Mouse (Mus musculus): ENCODE results near the gene Pafah1b3. TPM values are rescaled to one million over a fixed set of nuclear protein-coding genes. Genes with fewer than 3 reads are reported as not detected.
A peak's percentile ranks its signal among the peaks of the same experiment; 100 is the strongest.

Pafah1b3 gene
- polyA plus RNA-seq, 1 experiment = 62.9 TPM

DNA sequence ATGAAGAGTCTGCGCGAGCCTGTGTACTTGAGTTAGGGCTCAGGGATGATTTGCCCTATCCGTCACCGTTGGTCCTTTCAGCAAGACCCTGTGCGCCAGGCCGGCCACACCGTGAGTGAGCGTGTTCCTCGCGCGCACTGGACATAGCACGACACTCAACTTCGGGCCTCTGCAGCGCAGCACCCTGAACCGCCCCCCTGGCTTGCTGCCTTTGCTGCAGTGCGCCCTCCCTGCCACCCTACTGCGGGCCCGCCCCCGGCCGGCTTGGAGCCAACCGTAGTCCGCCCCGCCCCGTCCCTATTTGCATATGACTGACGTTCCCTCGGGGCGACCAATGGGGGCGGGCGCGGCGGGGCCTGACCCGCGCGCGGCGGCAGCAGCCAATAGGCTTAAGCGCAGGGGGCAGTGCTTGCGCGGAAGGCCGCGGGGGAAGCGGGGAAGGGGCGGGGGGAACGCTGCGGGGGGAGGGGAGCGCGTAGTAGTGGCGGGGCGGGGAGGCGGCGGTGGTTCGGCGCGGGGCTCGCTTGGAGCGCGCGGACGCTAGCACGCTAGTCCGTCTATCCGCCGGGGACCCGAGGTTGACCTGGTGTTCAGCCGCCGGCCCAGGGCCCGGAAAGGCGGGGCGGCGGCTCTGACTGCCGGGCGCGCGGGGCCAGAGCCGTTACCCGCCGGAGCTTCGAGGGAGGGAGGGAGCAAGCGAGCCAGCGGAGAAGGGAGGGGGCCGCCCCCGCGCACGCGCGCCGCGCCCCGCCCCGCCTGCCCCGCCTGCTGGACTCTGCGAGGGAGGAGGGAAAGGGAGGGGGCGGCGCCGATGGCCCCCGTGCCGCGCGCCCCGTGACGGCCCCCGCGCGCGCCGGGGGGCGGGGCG lies 15.8 kb downstream of the Pafah1b3 start:
- H3K4me3 ChIP-seq (ENCODE audit: extremely low read depth, insufficient read depth, insufficient read length) = peak overlapping the region; percentile 84
- no peaks in the 10 kb centered on the region for H3K27me3 ChIP-seq (ENCODE audit: control insufficient read depth, insufficient read depth, low read length)
- WGBS = 1% methylated on average over 70 of the region's 108 CpGs
- no peak for TF ChIP-seq CTCF (IDR thresholded peaks at IDR 0.05; ENCODE audit: extremely low read depth, insufficient read depth, insufficient read length, insufficient replicate concordance)
- TF ChIP-seq POLR2A (IDR thresholded peaks at IDR 0.05; ENCODE audit: low read depth, low read length) = peak; percentile 78
- H3K27ac ChIP-seq (ENCODE audit: insufficient read depth, low read length) = peak overlapping the region; percentile 97
- peaks cover 37% of the 10 kb centered on the region for H3K4me1 ChIP-seq (ENCODE audit: control insufficient read depth, insufficient read depth, insufficient read length)
- DNase-seq (ENCODE audit: low read depth in 1 of 2, low spot score in 2 of 2) = peak; percentile 94 to 97
- H3K36me3 ChIP-seq (ENCODE audit: control insufficient read depth, insufficient read depth, low read length) = peaks cover 19% of the 10 kb centered on the region

GRCm38 (mm10) chr7:25281166-25281733 lies 16.5 kb downstream of the Pafah1b3 start:
- no peak for TF ChIP-seq POLR2A (IDR thresholded peaks at IDR 0.05; ENCODE audit: low read depth, low read length)
- TF ChIP-seq CTCF (IDR thresholded peaks at IDR 0.05; ENCODE audit: extremely low read depth, insufficient read depth, insufficient read length, insufficient replicate concordance) = no peak
- WGBS = 29% methylated on average over 12 of the region's 12 CpGs
- no peak for DNase-seq (ENCODE audit: low read depth in 1 of 2, low spot score in 2 of 2)
- peak overlapping the region; percentile 58; the same call in 1 of the 2 replicates for H3K4me3 ChIP-seq (ENCODE audit: extremely low read depth, insufficient read depth, insufficient read length)
- H3K27me3 ChIP-seq (ENCODE audit: control insufficient read depth, insufficient read depth, low read length) = no peaks in the 10 kb centered on the region
- H3K27ac ChIP-seq (ENCODE audit: insufficient read depth, low read length) = peak overlapping the region; percentile 96
- peaks cover 37% of the 10 kb centered on the region for H3K4me1 ChIP-seq (ENCODE audit: control insufficient read depth, insufficient read depth, insufficient read length)
- H3K36me3 ChIP-seq (ENCODE audit: control insufficient read depth, insufficient read depth, low read length) = peaks cover 14% of the 10 kb centered on the region

DNA sequence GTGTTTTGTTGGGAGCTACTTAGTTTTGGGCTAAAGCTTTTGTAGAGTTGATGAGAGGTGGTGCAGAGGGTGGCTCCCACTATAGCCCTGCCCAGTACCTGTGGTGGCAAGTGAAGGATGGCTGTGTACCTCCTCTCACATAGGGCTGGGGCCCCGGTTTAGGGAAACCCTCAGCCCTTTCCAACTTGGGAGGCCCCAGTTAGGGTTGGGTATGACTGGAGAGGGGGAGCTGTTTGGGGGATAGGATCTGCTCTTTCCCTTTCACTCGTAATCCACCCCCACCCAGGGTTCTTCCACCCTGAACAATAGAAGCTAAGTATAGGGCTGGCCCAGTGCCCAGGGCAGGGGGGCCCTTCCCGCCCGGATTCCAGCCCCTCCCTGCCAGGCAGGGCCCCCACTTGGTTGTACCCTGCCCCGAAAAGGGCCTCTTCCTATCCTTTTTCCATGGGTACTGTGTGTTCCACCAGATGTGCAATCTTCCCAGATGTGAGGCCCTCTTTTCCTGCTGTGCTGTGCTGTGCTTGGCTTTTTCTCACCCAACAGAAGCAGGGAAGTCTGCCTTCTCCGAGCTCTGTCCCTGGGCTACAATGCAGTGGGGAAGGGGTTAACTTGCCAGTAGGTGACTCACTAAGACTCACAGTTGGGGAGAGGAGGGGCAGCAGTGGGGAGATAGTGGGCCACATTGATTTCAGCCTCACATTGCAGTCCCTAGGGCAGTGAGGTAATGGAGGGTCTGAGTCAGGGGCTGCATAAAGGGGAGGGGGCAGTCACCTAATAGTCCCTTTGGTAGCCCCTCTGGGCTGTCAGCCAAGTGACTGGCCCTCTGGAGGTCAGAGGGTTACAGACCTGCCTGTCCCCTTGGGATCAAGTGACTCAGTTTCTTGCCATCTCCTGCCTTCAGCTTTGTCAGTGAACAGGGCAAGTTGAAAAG lies 17.7 kb downstream of the Pafah1b3 start:
- TF ChIP-seq POLR2A (IDR thresholded peaks at IDR 0.05; ENCODE audit: low read depth, low read length) (no peak), CTCF (IDR thresholded peaks at IDR 0.05; ENCODE audit: extremely low read depth, insufficient read depth, insufficient read length, insufficient replicate concordance) (no peak)
- DNase-seq (ENCODE audit: low read depth in 1 of 2, low spot score in 2 of 2) = no peak
- Histone ChIP-seq H3K4me3 (ENCODE audit: extremely low read depth, insufficient read depth, insufficient read length) (peak overlapping the region; percentile 75), H3K36me3 (ENCODE audit: control insufficient read depth, insufficient read depth, low read length) (peaks cover 3% of the 10 kb centered on the region), H3K27ac (ENCODE audit: insufficient read depth, low read length) (peak overlapping the region; percentile 97), H3K27me3 (ENCODE audit: control insufficient read depth, insufficient read depth, low read length) (no peaks in the 10 kb centered on the region), H3K4me1 (ENCODE audit: control insufficient read depth, insufficient read depth, insufficient read length) (peaks cover 37% of the 10 kb centered on the region)
- 22% methylated on average over 6 of the region's 6 CpGs for WGBS

DNA sequence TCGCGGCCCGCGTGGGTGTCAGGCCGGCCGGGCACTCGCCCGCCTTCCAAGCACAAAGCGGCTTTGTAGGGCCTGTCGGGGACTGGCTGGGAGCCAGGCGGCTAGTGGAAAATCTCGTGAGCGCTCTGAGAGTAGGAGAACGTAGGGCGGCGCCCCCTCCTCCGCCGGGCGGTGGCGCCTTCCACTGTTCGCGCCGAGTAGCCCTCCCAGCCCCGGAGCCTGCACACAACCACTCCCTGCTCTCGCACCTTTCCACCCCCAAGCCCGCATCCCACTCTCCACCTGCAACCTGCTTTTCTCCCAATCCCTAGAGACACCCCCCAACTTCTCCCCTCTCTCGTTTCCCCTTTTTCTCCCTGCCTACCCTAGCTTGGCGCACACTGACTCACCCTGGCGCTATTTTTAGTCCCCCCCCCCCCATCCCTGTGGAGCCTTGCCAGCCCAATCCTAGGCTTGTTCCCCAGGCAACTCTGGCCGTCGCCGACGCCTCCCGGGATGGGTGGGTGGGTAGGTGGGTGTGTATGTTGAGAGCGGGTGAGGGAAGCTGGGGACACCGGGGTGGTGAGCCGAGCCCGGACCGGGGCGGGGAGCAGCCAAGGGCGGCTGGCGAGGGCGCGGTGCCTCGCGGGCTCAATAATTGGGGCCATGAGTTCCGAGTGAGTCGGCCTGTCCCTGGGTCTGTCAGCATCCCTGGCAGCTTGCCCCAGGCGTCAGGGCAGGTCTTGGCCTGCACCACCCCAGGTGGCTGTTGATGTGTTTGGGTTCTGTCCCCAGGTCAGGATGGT lies 18.5 kb downstream of the Pafah1b3 start:
- Histone ChIP-seq H3K4me1 (ENCODE audit: control insufficient read depth, insufficient read depth, insufficient read length) (peaks cover 36% of the 10 kb centered on the region), H3K4me3 (ENCODE audit: extremely low read depth, insufficient read depth, insufficient read length) (peak overlapping the region; percentile 75), H3K27me3 (ENCODE audit: control insufficient read depth, insufficient read depth, low read length) (no peaks in the 10 kb centered on the region), H3K36me3 (ENCODE audit: control insufficient read depth, insufficient read depth, low read length) (no peaks in the 10 kb centered on the region), H3K27ac (ENCODE audit: insufficient read depth, low read length) (peak overlapping the region; percentile 97)
- WGBS = under 1% methylated on average over 38 of the region's 49 CpGs
- DNase-seq (ENCODE audit: low read depth in 1 of 2, low spot score in 2 of 2) = peak; percentile 85 to 87
- TF ChIP-seq POLR2A (IDR thresholded peaks at IDR 0.05; ENCODE audit: low read depth, low read length) = peak; percentile 33
- TF ChIP-seq CTCF (IDR thresholded peaks at IDR 0.05; ENCODE audit: extremely low read depth, insufficient read depth, insufficient read length, insufficient replicate concordance) = 0 out of 2 replicates have a peak, but pooled peaks have one; percentile 14

- TF ChIP-seq POLR2A (IDR thresholded peaks at IDR 0.05; ENCODE audit: low read depth, low read length) (peak; percentile 51), CTCF (IDR thresholded peaks at IDR 0.05; ENCODE audit: extremely low read depth, insufficient read depth, insufficient read length, insufficient replicate concordance) (peak; percentile 46; the same call in 1 of the 2 replicates)
- Histone ChIP-seq H3K36me3 (ENCODE audit: control insufficient read depth, insufficient read depth, low read length) (no peaks in the 10 kb centered on the region), H3K27me3 (ENCODE audit: control insufficient read depth, insufficient read depth, low read length) (no peaks in the 10 kb centered on the region), H3K4me3 (ENCODE audit: extremely low read depth, insufficient read depth, insufficient read length) (peak overlapping the region; percentile 75), H3K4me1 (ENCODE audit: control insufficient read depth, insufficient read depth, insufficient read length) (peaks cover 32% of the 10 kb centered on the region), H3K27ac (ENCODE audit: insufficient read depth, low read length) (peak overlapping the region; percentile 97)
- WGBS = 1% methylated on average over 47 of the region's 60 CpGs
- peak; percentile 86 to 91 for DNase-seq (ENCODE audit: low read depth in 1 of 2, low spot score in 2 of 2)
Observed at GRCm38 (mm10) chr7:25278341-25279075, 19.3 kb downstream of the Pafah1b3 start.

All from spleen, adult 2 months (tissue).